Mouse (Mus musculus) ES-CJ7 (cell line): ENCODE measurements around the gene Efcab6.
A peak's percentile ranks its signal among the peaks of the same experiment; 100 is the strongest.

ENCODE experiments used
- DNase-seq: peaks from one replicate; pipeline ENCODE4 v3.0.0; 2011; ENCODE audit warnings: low read depth, low spot score

Efcab6 gene

GRCm38 (mm10) chr15:83883821-83884220 is 181.4 kb downstream of the Efcab6 start:
- no peak for DNase-seq

GRCm38 (mm10) chr15:83879845-83880244 is 185.3 kb downstream of the Efcab6 start:
- DNase-seq = peak; percentile 67

GRCm38 (mm10) chr15:83877898-83878297 is 187.3 kb downstream of the Efcab6 start:
- no peak for DNase-seq

GRCm38 (mm10) chr15:83877155-83877866 is 187.9 kb downstream of the Efcab6 start:
- no peak for DNase-seq

GRCm38 (mm10) chr15:83870936-83871335 is 194.2 kb downstream of the Efcab6 start:
- peak; percentile 9 for DNase-seq

GRCm38 (mm10) chr15:83865626-83866025 is 199.6 kb downstream of the Efcab6 start:
- no peak for DNase-seq

- peak; percentile 56 for DNase-seq
These were observed 208.1 kb downstream of the Efcab6 start for GRCm38 (mm10) chr15:83857129-83857528.

- no peak for DNase-seq
These were observed 211.8 kb downstream of the Efcab6 start for GRCm38 (mm10) chr15:83853400-83853811.

- DNase-seq = no peak
These were observed 217.0 kb downstream of the Efcab6 start for GRCm38 (mm10) chr15:83848193-83848592.

GRCm38 (mm10) chr15:83847512-83847911 is 217.7 kb downstream of the Efcab6 start:
- DNase-seq = no peak

- DNase-seq = no peak
These were observed 218.6 kb downstream of the Efcab6 start for GRCm38 (mm10) chr15:83846592-83846991.

- no peak for DNase-seq
These were observed 219.4 kb downstream of the Efcab6 start for GRCm38 (mm10) chr15:83845734-83846133.

- DNase-seq = no peak
These were observed 222.0 kb downstream of the Efcab6 start for GRCm38 (mm10) chr15:83842915-83843789.

- DNase-seq = no peak
These were observed 222.8 kb downstream of the Efcab6 start for GRCm38 (mm10) chr15:83842419-83842818.

GRCm38 (mm10) chr15:83840950-83841719 is 224.0 kb downstream of the Efcab6 start:
- DNase-seq = no peak

- no peak for DNase-seq
These were observed 232.9 kb downstream of the Efcab6 start for GRCm38 (mm10) chr15:83832265-83832664.

GRCm38 (mm10) chr15:83829226-83829625 is 236.0 kb downstream of the Efcab6 start:
- no peak for DNase-seq

- no peak for DNase-seq
These were observed 237.2 kb downstream of the Efcab6 start for GRCm38 (mm10) chr15:83828011-83828410.
